Mouse (Mus musculus) kidney, adult 8-10 months (tissue): ENCODE measurements around the gene Rab3gap1.

Experiments used
- DNase-seq, 2 experiments: peaks; one replicate each; pipeline ENCODE4 v3.0.0; 2022

Gene Rab3gap1

GRCm38 (mm10) chr1:127868300-127869261 lies at the start of gene Rab3gap1:
TSS of gene Rab3gap1 (plus strand) at chr1:127868773.
- DNase-seq, result peak; percentile 87 to 92

GRCm38 (mm10) chr1:127827325-127827724 lies 41.2 kb upstream of the Rab3gap1 start:
- peak; percentile 17 to 50 for DNase-seq

DNA sequence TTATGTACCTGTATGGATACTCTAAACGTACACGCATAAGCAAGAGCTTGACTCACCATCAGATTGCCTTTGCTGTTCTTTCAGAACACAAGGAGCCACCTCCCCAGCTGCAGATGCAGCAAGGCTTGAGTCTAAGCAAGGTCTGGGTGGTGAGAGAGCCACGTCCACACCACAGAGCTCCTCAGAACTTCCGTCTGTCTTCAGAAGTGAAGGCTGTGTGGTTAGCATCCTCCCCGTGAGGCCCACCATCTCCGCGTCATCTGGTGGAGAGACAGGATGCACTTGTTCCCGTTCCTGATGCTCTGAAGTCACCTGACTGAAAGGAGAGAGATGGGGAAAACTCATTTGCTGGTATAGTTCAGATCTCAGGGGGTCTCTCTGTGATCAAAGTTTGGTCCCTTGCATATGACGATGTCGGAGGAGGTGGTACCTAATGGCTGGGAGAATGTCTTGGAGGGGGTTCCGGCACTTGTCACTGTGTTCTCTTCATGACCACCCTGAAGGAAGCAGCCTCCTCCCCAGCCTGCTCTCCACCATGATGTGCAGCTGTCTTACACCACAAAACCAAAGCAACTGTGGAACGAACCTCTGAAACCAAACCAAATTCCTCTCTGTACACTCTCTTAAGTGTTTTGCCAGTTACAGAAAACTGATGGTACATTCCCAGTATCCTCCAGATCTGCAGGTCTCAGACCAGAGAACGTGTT lies 38.2 kb upstream of the Rab3gap1 start:
- no peak for DNase-seq

GRCm38 (mm10) chr1:127833714-127834113 lies 34.9 kb upstream of the Rab3gap1 start:
- no peak for DNase-seq

- no peak for DNase-seq
Measured at GRCm38 (mm10) chr1:127834202-127834601, 34.4 kb upstream of the Rab3gap1 start.

- DNase-seq, result no peak
Measured at GRCm38 (mm10) chr1:127836619-127837018, 32.0 kb upstream of the Rab3gap1 start.

GRCm38 (mm10) chr1:127838602-127839001 lies 30.0 kb upstream of the Rab3gap1 start:
- no peak for DNase-seq

- DNase-seq, result no peak
Measured at GRCm38 (mm10) chr1:127845472-127845871, 23.1 kb upstream of the Rab3gap1 start.

DNA sequence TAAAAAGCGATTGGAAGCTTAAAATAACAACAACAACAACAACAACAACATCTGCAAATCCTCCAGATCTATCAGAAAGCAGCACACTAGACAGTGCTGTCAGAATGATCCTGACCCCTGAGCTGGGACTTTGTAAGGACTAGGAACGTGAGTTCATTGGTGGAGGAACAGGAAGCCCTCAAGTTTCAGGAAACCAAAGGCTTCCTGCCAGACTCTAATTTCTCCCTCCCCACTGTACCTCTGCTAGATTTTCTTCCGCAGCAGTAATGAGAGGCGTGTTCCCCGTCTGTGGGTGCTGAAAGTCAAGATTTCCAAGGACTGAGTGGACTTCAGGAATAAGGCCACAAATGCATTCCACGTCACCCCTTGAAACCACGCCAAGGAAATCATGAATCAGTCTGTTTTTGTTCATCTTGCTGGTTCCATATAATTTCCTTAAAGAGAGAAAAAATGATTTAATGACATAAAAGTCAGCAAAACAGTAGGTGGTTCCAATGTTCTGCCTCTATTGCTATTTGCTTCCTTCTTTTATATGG lies 18.4 kb upstream of the Rab3gap1 start:
- no peak for DNase-seq

GRCm38 (mm10) chr1:127854486-127855222 lies 13.9 kb upstream of the Rab3gap1 start, which contains the start of gene Map3k19:
TSS of gene Map3k19 (minus strand) at chr1:127855031.
- DNase-seq, result no peak

- no peak for DNase-seq
Measured at GRCm38 (mm10) chr1:127858945-127859648, 9.5 kb upstream of the Rab3gap1 start.

DNA sequence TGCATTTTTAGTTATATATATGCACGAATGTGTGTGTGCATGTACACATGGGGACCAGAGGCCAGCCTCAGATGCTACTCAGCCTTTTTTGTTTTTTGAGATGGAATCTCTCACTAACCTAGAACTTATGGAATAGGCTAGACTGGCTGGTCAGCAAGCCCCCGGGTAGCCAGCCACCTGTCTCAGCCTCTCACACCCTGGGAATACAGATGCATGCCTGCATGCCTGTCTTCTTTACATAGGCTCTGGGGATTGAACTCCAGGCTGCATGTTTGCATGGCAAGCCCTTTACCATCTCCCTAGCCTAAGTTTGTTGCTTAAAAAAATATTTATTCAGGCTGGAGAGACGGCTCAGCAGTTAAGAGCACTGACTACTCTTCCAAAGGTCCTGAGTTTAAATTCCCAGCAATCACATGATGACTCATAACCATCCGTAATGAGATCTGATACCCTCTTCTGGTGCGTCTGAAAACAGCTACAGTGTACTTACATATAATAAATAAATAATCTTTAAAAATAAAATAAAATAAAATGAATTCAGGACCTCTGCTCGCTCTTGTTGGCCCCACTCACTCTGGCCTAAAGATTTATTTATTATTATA lies 8.7 kb upstream of the Rab3gap1 start:
- DNase-seq, result no peak

DNA sequence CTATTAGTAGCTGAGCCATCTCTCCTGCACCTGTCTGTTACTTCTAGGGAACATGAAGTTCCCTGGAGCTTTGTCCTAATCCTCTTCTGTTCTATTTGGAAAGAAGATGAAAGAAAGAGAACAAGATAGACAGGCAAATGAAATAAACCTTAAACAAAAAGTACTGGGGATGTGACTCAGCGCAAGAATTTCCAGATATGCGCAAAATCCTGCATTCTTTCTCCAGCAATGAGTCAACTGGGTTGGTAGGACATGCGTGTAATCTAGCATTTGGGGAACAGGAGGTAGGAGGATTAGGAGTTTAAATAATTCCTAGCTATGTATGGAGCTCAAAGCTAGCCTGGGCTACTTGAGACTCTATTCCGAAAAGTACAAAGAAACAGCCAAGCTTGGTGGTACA lies 8.1 kb upstream of the Rab3gap1 start:
- no peak for DNase-seq

DNA sequence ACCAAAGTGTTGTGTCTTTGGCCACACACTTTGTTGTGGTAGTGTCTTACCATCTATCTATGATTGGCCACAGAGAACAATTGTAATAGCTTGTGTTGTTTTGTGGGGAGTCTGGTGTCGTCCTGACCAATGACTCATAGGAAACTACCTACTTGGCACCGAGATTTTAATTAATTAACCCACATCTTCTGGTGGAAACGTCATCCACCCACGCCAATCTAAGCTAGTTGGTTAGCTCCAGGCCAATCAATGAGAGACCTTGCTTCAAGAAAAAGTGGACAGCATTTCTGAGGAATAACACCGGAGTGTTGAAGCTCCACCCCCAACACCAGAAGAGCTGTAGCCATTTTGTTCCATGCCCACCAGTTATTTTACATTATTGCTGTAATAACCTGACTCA lies 6.7 kb upstream of the Rab3gap1 start:
- DNase-seq, result no peak

GRCm38 (mm10) chr1:127863806-127864205 lies 4.8 kb upstream of the Rab3gap1 start:
- DNase-seq, result no peak

- no peak for DNase-seq
Measured at GRCm38 (mm10) chr1:127869276-127869675, 703 bp downstream of the Rab3gap1 start.

DNA sequence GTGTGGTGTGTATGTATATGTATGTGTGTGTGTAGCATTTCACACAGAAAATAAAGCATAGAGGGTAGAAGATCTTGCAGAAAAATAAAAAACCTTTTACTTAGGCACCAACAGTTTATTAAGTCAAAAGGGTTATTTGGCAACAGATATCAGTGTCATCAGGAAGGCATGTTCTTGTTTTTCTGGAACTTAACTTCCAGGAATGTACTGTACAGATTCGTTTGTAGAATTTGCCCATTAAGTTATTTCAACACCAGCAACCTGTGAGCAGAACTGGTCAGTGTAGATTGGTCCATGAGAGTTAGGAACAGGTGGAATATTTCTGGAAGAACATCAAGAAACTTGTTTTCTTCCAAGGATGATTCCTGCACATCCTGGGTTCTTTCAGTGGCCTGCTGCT lies 30.8 kb downstream of the Rab3gap1 start:
- no peak for DNase-seq

DNA sequence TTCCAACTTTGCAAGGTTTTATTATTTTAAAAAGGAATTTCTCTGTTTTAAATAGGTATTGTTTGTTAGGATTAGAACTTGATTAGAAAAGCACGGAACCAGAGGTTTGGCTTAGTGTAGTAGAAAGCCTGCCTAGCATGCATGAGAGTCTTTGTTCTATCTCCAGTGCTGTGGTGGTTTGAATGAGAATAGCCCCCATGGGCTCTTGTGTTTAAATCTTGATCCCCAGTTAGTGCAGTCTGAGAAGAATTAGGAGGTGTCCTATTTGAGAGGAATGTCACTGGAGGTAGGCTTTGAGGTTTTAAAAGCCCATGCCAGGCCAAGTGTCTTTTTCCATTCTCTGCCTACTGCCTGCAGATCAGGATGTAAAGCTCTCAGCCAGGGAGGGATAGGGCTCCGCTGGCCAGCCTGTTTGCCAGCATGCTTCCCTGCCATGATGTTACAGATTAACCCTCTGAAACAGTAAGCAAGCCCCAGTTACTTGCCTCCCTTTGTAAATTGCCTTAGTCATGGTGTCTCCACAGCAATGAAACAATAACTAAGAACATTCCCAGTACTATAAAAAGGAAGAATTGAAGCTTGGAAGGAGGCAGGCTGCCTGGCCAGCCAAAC lies 36.3 kb downstream of the Rab3gap1 start:
- peak; percentile 31 to 41 for DNase-seq

- no peak for DNase-seq
Measured at GRCm38 (mm10) chr1:127913116-127913515, 44.5 kb downstream of the Rab3gap1 start.

DNA sequence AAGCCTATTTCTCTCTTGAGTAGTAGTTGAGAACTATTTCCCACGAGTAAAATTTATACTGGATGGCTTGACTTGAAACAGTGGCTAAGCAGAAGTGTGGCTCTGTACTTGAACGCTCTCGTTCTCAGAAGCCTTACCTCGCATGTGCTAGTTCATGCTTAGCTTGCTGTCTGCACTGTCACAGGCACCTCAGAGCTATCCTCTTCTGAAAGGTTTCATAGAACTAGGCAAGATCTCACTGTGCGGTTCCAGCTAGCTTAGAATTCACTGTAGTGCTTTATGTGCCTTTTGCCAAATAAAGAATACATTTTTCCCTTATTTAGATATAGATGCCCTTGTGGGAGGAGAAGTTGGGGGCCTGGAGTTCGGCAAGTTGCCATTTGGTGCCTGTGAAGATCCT lies 46.7 kb downstream of the Rab3gap1 start:
- no peak for DNase-seq

GRCm38 (mm10) chr1:127915802-127916201 lies 47.2 kb downstream of the Rab3gap1 start:
- no peak for DNase-seq
